Mouse (Mus musculus) myocyte (in vitro differentiated cells): ENCODE measurements around the gene Bmpr1b.

Experiments
- CEBPB ChIP-seq: IDR thresholded peaks from 2 replicates; pipeline ENCODE4 v1.6.1; 2011; ENCODE audit warnings: mild to moderate bottlenecking, moderate library complexity; ENCODE audit not compliant: poor library complexity, insufficient read depth, severe bottlenecking
- POLR2A ChIP-seq: IDR thresholded peaks from one replicate; pipeline ENCODE4 v1.6.1; 2011; ENCODE audit warnings: low read depth, mild to moderate bottlenecking, control low read depth, moderate library complexity; ENCODE audit not compliant: insufficient read length
- TCF3 ChIP-seq: IDR thresholded peaks from one replicate; pipeline ENCODE4 v1.6.1; 2011; ENCODE audit warnings: low read depth, control low read depth; ENCODE audit not compliant: insufficient read length

GRCm38 (mm10) chr3:142084091-142084490, 85.1 kb downstream of the Bmpr1b start:
- TF ChIP-seq CEBPB (no peak), POLR2A (no peak), TCF3 (no peak)
